Mouse (Mus musculus) liver, embryonic 14.5 days (tissue): ENCODE results near the gene Gpha2.

ENCODE experiments used
- CTCF ChIP-seq: IDR thresholded peaks from 2 replicates; pipeline ENCODE4 v1.5.1; 2016; ENCODE audit warnings: antibody characterized with exemption, low read depth, control low read depth
- EP300 ChIP-seq: IDR thresholded peaks from 2 replicates; pipeline ENCODE4 v1.6.1; 2016; ENCODE audit warnings: antibody characterized with exemption, low read depth

DNA sequence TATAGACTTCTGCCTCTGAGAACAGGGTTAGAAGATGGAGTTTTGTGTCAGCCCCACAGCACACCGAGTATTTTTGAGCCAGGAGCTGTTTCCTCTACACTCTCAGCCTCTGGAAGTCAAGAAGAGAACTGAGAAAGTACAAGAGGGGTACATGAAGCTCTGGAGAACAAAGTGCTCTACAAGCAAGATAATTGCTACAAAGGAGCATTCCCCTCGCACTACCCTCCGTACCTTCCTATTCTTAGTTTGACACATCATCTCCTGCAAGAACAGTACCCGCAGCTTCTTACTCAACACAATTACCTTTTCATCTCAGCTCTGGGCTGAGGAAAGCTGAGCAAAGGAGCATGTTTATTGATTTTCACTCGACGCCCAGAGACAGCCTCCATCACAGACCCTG lies 7.6 kb upstream of the Gpha2 start:
- no peak for TF ChIP-seq CTCF
- no peak for TF ChIP-seq EP300
